Mouse (Mus musculus) bone marrow macrophage, adult 2 months (primary cell): Measurements from ENCODE around the gene Ifnk.

Source experiments
- CTCF ChIP-seq: IDR thresholded peaks from 2 replicates; pipeline ENCODE4 v1.5.1; 2012; ENCODE audit warnings: low read depth, mild to moderate bottlenecking, low read length, moderate library complexity
- POLR2A ChIP-seq: IDR thresholded peaks from 2 replicates; pipeline ENCODE4 v1.6.1; 2012; ENCODE audit warnings: mild to moderate bottlenecking, low read depth, low read length, borderline replicate concordance

- TF ChIP-seq CTCF (no peak), POLR2A (no peak)
Measured at GRCm38 (mm10) chr4:35177926-35178645, 26.2 kb downstream of the Ifnk start.
